Comparison of ENCODE assay signal across 8 mouse cellular contexts in genomic region chr19:8928689-8929223, GRCm38 (mm10). TPM values are rescaled to one million over a fixed set of nuclear protein-coding genes. Genes with fewer than 3 reads are reported as not detected.
A peak's percentile ranks its signal among the peaks of the same experiment; 100 is the strongest.
DNase-seq lines count a peak whose midpoint lies in the region; ATAC-seq and TF ChIP-seq lines count a peak whose summit lies in the region.

No protein-coding gene starts in this region.

- H3K4me3 ChIP-seq in kidney, embryonic 14.5 days (ENCODE audit: low read length): peak overlapping the region; percentile 82
- H3K4me3 ChIP-seq in bone marrow macrophage, adult 2 months (ENCODE audit: insufficient read depth, low read length): peak overlapping the region; percentile 79; the same call in 1 of the 2 replicates
- H3K4me3 ChIP-seq in forebrain, embryonic 15.5 days: peak overlapping the region; percentile 50
- H3K4me3 ChIP-seq in liver, postnatal 0 days (ENCODE audit: low read depth, low read length): peak overlapping the region; percentile 72

- peak; percentile 24; the same call in 1 of the 2 replicates for ATAC-seq in kidney, embryonic 14.5 days (ENCODE audit: low FRiP score, low TSS enrichment)
- peak; percentile 33; the same call in 1 of the 2 replicates for ATAC-seq in forebrain, embryonic 15.5 days (replicated peaks)
- ATAC-seq in liver, postnatal 0 days: peak; percentile 4; the same call in 1 of the 2 replicates

- 19% methylated on average over 16 of the region's 16 CpGs for WGBS in kidney, embryonic 14.5 days
- 11% methylated on average over 16 of the region's 16 CpGs for WGBS in forebrain, embryonic 15.5 days
- WGBS in liver, postnatal 0 days (ENCODE audit: insufficient replicate concordance): 27% methylated on average over 16 of the region's 16 CpGs

- no peak for TF ChIP-seq CTCF in bone marrow macrophage, adult 2 months (IDR thresholded peaks at IDR 0.05; ENCODE audit: low read depth, low read length)
- TF ChIP-seq CTCF in liver, postnatal 0 days (IDR thresholded peaks at IDR 0.05; ENCODE audit: low read depth): no peak

- peaks cover 42% of the 10 kb centered on the region for H3K36me3 ChIP-seq in kidney, embryonic 14.5 days (ENCODE audit: control insufficient read depth, insufficient read depth, low read length)
- peaks cover 28% of the 10 kb centered on the region for H3K36me3 ChIP-seq in forebrain, embryonic 15.5 days
- H3K36me3 ChIP-seq in liver, postnatal 0 days (replicated peaks; ENCODE audit: insufficient read depth, low read length): peaks cover 39% of the 10 kb centered on the region

- TF ChIP-seq EP300 in liver, postnatal 0 days (IDR thresholded peaks at IDR 0.05; ENCODE audit: low read depth): no peak

- DNase-seq in kidney, postnatal 14 days: no peak
- DNase-seq in liver, postnatal 0 days: no peak
- DNase-seq in layer of hippocampus, adult 9-11 months: no peak
- DNase-seq in layer of hippocampus, postnatal 14 days (ENCODE audit: low spot score in 2 of 2): no peak
- DNase-seq in layer of hippocampus, adult 8-10 months (ENCODE audit: low spot score in 2 of 2): no peak

- no peaks in the 10 kb centered on the region for H3K9me3 ChIP-seq in kidney, embryonic 14.5 days (ENCODE audit: control insufficient read depth, low read length)
- no peaks in the 10 kb centered on the region for H3K9me3 ChIP-seq in forebrain, embryonic 15.5 days
- H3K9me3 ChIP-seq in liver, postnatal 0 days (ENCODE audit: low read length): no peaks in the 10 kb centered on the region

- H3K9ac ChIP-seq in kidney, embryonic 14.5 days (ENCODE audit: low read depth, low read length): peak overlapping the region; percentile 81
- H3K9ac ChIP-seq in forebrain, embryonic 15.5 days (replicated peaks): peak overlapping the region; percentile 59
- peak overlapping the region; percentile 84 for H3K9ac ChIP-seq in liver, postnatal 0 days (replicated peaks)

- H3K27ac ChIP-seq in kidney, embryonic 14.5 days (ENCODE audit: low read depth, low read length): peak overlapping the region; percentile 83; the same call in 1 of the 2 replicates
- no peak overlapping the region for H3K27ac ChIP-seq in bone marrow macrophage, adult 2 months (ENCODE audit: insufficient read depth, low read depth, low read length)
- 0 out of 2 replicates have a peak overlapping the region, but pooled peaks have one; percentile 12 for H3K27ac ChIP-seq in forebrain, embryonic 15.5 days (replicated peaks)
- H3K27ac ChIP-seq in liver, postnatal 0 days (ENCODE audit: low read depth): peak overlapping the region; percentile 91

- no peaks in the 10 kb centered on the region for H3K27me3 ChIP-seq in kidney, embryonic 14.5 days (ENCODE audit: control insufficient read depth, insufficient read depth, low read length)
- H3K27me3 ChIP-seq in forebrain, embryonic 15.5 days: no peaks in the 10 kb centered on the region
- no peaks in the 10 kb centered on the region for H3K27me3 ChIP-seq in liver, postnatal 0 days (ENCODE audit: insufficient read depth, low read length)

- peak overlapping the region; percentile 83 for H3K4me2 ChIP-seq in kidney, embryonic 14.5 days (replicated peaks; ENCODE audit: low read depth, low read length)
- peak overlapping the region; percentile 67 for H3K4me2 ChIP-seq in forebrain, embryonic 15.5 days (replicated peaks)
- H3K4me2 ChIP-seq in liver, postnatal 0 days (ENCODE audit: low read depth, low read length): peak overlapping the region; percentile 93

- H3K4me1 ChIP-seq in kidney, embryonic 14.5 days (ENCODE audit: control insufficient read depth, insufficient read depth, low read length): peaks cover 16% of the 10 kb centered on the region
- H3K4me1 ChIP-seq in bone marrow macrophage, adult 2 months (ENCODE audit: control insufficient read depth, insufficient read depth, low read length): peaks cover 6% of the 10 kb centered on the region
- H3K4me1 ChIP-seq in forebrain, embryonic 15.5 days: peaks cover 16% of the 10 kb centered on the region
- H3K4me1 ChIP-seq in liver, postnatal 0 days (ENCODE audit: insufficient read depth): peaks cover 28% of the 10 kb centered on the region

- TF ChIP-seq POLR2A in bone marrow macrophage, adult 2 months (IDR thresholded peaks at IDR 0.05; ENCODE audit: borderline replicate concordance, low read depth, low read length): no peak

RNA-seq across cellular contexts. Expression of gene Rom1, which starts 0.4 kb away (rescaled TPM):
- polyA plus RNA-seq in kidney, embryonic 14.5 days (2014; fragmentation: Nextera tagmentation; extraction: Ambion mirVana): 1.2 and 2.0 TPM in 2 replicates
- 2.5 and 3.6 TPM in 2 replicates for polyA plus RNA-seq in bone marrow macrophage, adult 2 months (2012; ENCODE audit: insufficient read depth, insufficient read length, missing spikeins)
- 0.87 and 1.5 TPM in 2 replicates for polyA plus RNA-seq in forebrain, embryonic 15.5 days (2015; fragmentation: Nextera tagmentation; extraction: Ambion mirVana)
- polyA plus RNA-seq in liver, postnatal 0 days (2015; fragmentation: Nextera tagmentation; extraction: Ambion mirVana): 2.0 and 2.5 TPM in 2 replicates
- total RNA-seq in layer of hippocampus, postnatal 14 days (2021): 1 to 10 TPM; 3.2 to 4.0 TPM
- total RNA-seq in layer of hippocampus, adult 8-10 months (2022): 1 to 10 TPM; 5.0 to 8.6 (median 6.4) TPM

RNA-seq across cellular contexts. Expression of gene Eml3, which starts 0.6 kb away (rescaled TPM):
- 17.6 and 18.7 TPM in 2 replicates for polyA plus RNA-seq in kidney, embryonic 14.5 days (2014; fragmentation: Nextera tagmentation; extraction: Ambion mirVana)
- polyA plus RNA-seq in bone marrow macrophage, adult 2 months (2012; ENCODE audit: insufficient read depth, insufficient read length, missing spikeins): 33.1 and 33.7 TPM in 2 replicates
- polyA plus RNA-seq in forebrain, embryonic 15.5 days (2015; fragmentation: Nextera tagmentation; extraction: Ambion mirVana): 10.4 and 11.7 TPM in 2 replicates
- 8.0 and 9.5 TPM in 2 replicates for polyA plus RNA-seq in liver, postnatal 0 days (2015; fragmentation: Nextera tagmentation; extraction: Ambion mirVana)
- total RNA-seq in layer of hippocampus, postnatal 14 days (2021): 10 to 100 TPM; 11.3 to 11.7 TPM
- 10 to 100 TPM; 14.1 to 17.4 (median 15.3) TPM for total RNA-seq in layer of hippocampus, adult 8-10 months (2022)

RNA-seq across cellular contexts. Expression of gene B3gat3, which starts 8.6 kb away (rescaled TPM):
- polyA plus RNA-seq in kidney, embryonic 14.5 days (2014; fragmentation: Nextera tagmentation; extraction: Ambion mirVana): 33.5 and 38.8 TPM in 2 replicates
- 35.5 and 40.8 TPM in 2 replicates for polyA plus RNA-seq in bone marrow macrophage, adult 2 months (2012; ENCODE audit: insufficient read depth, insufficient read length, missing spikeins)
- polyA plus RNA-seq in forebrain, embryonic 15.5 days (2015; fragmentation: Nextera tagmentation; extraction: Ambion mirVana): 78.9 and 81.0 TPM in 2 replicates
- polyA plus RNA-seq in liver, postnatal 0 days (2015; fragmentation: Nextera tagmentation; extraction: Ambion mirVana): 20.2 and 22.3 TPM in 2 replicates
- total RNA-seq in layer of hippocampus, postnatal 14 days (2021): 100 to 1,000 TPM; 144 to 149 TPM
- 100 to 1,000 TPM; 161 to 167 (median 162) TPM for total RNA-seq in layer of hippocampus, adult 8-10 months (2022)

RNA-seq across cellular contexts. Expression of gene Mta2, which starts 12.9 kb away (rescaled TPM):
- polyA plus RNA-seq in kidney, embryonic 14.5 days (2014; fragmentation: Nextera tagmentation; extraction: Ambion mirVana): 45.3 and 67.2 TPM in 2 replicates
- 78.6 and 81.2 TPM in 2 replicates for polyA plus RNA-seq in bone marrow macrophage, adult 2 months (2012; ENCODE audit: insufficient read depth, insufficient read length, missing spikeins)
- polyA plus RNA-seq in forebrain, embryonic 15.5 days (2015; fragmentation: Nextera tagmentation; extraction: Ambion mirVana): 171 and 175 TPM in 2 replicates
- 43.0 and 45.7 TPM in 2 replicates for polyA plus RNA-seq in liver, postnatal 0 days (2015; fragmentation: Nextera tagmentation; extraction: Ambion mirVana)
- total RNA-seq in layer of hippocampus, postnatal 14 days (2021): 10 to 100 TPM; 52.4 to 56.6 TPM
- 10 to 100 TPM; 53.7 to 66.5 (median 56.2) TPM for total RNA-seq in layer of hippocampus, adult 8-10 months (2022)

RNA-seq across cellular contexts. Expression of gene Tut1, which starts 24.9 kb away (rescaled TPM):
- polyA plus RNA-seq in kidney, embryonic 14.5 days (2014; fragmentation: Nextera tagmentation; extraction: Ambion mirVana): 25.1 and 31.7 TPM in 2 replicates
- polyA plus RNA-seq in bone marrow macrophage, adult 2 months (2012; ENCODE audit: insufficient read depth, insufficient read length, missing spikeins): 12.5 and 14.6 TPM in 2 replicates
- polyA plus RNA-seq in forebrain, embryonic 15.5 days (2015; fragmentation: Nextera tagmentation; extraction: Ambion mirVana): 34.1 and 34.7 TPM in 2 replicates
- 9.0 and 10.7 TPM in 2 replicates for polyA plus RNA-seq in liver, postnatal 0 days (2015; fragmentation: Nextera tagmentation; extraction: Ambion mirVana)
- 10 to 100 TPM; 15.0 to 17.3 TPM for total RNA-seq in layer of hippocampus, postnatal 14 days (2021)
- 10 to 100 TPM; 21.5 to 22.2 (median 21.9) TPM for total RNA-seq in layer of hippocampus, adult 8-10 months (2022)
